Mouse (Mus musculus) cerebellum, adult 2 months (tissue): Measurements from ENCODE around the gene Mcf2l. TPM values are rescaled to one million over a fixed set of nuclear protein-coding genes. Genes with fewer than 3 reads are reported as not detected.

Experiments
- DNase-seq, 2 experiments: peaks; one replicate each; pipeline ENCODE4 v3.0.0; 2021
- H3K27ac ChIP-seq: fragments of 200-500 bp; 2 replicates; pipeline ENCODE4 v1.5.1; 2012; ENCODE audit warnings: low read length, control low read depth, inconsistent platforms; ENCODE audit not compliant: insufficient read depth
- H3K27me3 ChIP-seq: fragments of 200-500 bp; 2 replicates; pipeline ENCODE4 v1.6.1; 2012; ENCODE audit warnings: inconsistent platforms, mild to moderate bottlenecking, low read length, moderate library complexity; ENCODE audit not compliant: control insufficient read depth, insufficient read depth
- H3K4me1 ChIP-seq: fragments of 200-500 bp; 2 replicates; pipeline ENCODE4 v1.6.1; 2011; ENCODE audit warnings: low read length; ENCODE audit not compliant: control insufficient read depth, insufficient read depth
- H3K4me3 ChIP-seq: fragments of 200-500 bp; replicated peaks from 2 replicates; pipeline ENCODE3; 2011; ENCODE audit warnings: mild to moderate bottlenecking, low read depth, low read length, control low read depth; ENCODE audit not compliant: insufficient read depth
- CTCF ChIP-seq: fragments of 200-500 bp; IDR thresholded peaks from 2 replicates; pipeline ENCODE4 v1.5.1; 2011; ENCODE audit warnings: low read depth, mild to moderate bottlenecking, control low read depth, low read length, moderate library complexity, borderline replicate concordance; ENCODE audit not compliant: insufficient read depth
- POLR2A ChIP-seq: fragments of 200-500 bp; IDR thresholded peaks from 2 replicates; pipeline ENCODE4 v1.6.1; 2011; ENCODE audit warnings: low read length, control low read depth, borderline replicate concordance; ENCODE audit not compliant: insufficient read depth
- WGBS: fragments of 180-500 bp; shearing (Covaris S2); methylation state at CpG from one replicate; pipeline ENCODE4 v1.1.7; 2018; 5-methylcytosine and 5-hydroxymethylcytosine counted together
- polyA plus RNA-seq: library from polyadenylated mRNA; depleted of rRNA; stranded (reverse); fragments of >200 nt; gene quantifications from 2 replicates; pipeline ENCODE4 v1.2.3, GENCODE M21; 2012; rRNA removed

Gene Mcf2l
- 150 and 158 TPM in 2 replicates for polyA plus RNA-seq

DNA sequence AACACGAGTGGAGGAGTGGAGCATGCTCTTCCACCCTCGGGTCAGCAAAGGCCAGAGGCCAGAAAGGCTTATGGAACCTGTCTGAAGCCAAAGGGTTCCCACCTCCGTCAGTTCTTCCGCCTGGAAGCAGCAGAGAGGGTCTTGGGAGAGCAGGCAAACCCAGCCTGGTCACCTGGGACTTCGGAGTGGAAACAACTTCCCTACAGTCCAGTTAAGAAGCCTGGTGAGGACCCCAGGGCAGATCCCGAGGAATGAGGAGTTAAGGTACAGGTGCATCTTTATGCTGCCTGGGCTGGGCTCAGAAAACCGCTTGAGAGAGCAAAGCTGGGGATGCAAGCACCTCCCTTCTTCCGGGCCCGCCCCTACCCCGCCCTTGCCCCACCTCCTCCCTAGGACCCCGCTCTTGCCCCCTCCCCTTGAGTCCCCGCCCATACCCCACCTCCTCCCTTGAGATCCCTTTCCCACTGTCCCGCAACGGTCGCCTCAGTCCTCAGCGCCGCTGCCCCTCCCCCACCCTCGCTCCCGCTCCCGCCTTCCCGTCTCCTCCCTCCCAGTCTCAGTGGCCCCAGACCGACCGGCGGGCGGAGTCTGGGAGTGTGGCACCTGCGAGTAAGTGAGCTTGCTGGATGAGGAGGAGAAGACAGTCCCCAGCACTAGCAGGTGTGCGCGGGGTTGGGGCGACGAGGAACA lies at the start of gene Mcf2l:
TSS of gene Mcf2l (plus strand) at position 450 of the 690 bp plus-strand sequence.
- peak within 1 kb of the TSS; percentile 94 for H3K27ac ChIP-seq
- under 1% methylated on average over 29 of the region's 30 CpGs for WGBS
- DNase-seq, result peak; percentile 80 to 82
- H3K4me3 ChIP-seq, result peak within 1 kb of the TSS; percentile 85
- no peaks in the 10 kb centered on the region for H3K27me3 ChIP-seq
- peaks cover 31% of the 10 kb centered on the region for H3K4me1 ChIP-seq
- TF ChIP-seq POLR2A (peak; percentile 19; the same call in 1 of the 2 replicates), CTCF (no peak)

DNA sequence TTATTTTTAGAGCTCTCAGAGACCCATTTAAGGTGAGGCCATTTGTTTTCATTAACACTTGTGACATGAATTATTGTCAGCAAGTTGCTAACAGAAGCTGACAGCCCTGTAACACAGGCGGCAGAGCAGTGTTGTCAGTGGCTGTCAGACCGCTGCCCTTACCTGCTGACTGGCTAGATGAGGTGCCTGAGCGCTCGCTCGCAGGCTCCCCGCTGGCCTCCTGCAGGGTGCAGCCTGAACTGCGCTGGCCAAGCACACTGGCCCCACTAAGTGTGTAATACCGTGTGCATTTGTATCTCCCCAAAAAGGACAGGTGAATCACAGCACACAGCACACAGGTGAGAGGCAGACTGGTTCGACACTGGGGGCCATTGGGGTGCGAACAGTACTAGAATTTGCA lies 49.0 kb upstream of the Mcf2l start:
- H3K27ac ChIP-seq, result no peak overlapping the region
- TF ChIP-seq POLR2A (no peak), CTCF (no peak)
- no peaks in the 10 kb centered on the region for H3K4me1 ChIP-seq
- WGBS, result 51% methylated on average over 10 of the region's 10 CpGs
- H3K27me3 ChIP-seq, result no peaks in the 10 kb centered on the region
- no peak overlapping the region for H3K4me3 ChIP-seq
- DNase-seq, result no peak

DNA sequence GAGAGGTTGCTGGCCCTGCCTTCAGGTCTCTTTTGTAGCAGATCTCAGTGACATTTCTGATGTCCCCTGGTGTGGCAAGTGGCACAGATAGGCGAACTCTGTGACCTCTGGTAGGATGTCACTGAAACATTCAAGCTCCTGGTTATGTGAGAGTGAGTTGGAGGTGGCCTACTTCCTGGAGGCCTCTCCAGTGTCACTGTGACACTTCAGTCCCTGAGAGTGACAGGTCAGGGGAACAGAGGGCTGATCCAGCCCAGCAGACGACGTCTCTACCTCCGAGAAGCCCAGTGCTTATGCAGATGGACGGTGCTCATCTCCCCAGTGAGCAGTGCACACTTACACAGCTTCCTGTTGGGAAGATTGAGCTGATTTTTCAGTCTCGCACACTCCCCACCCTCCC lies 48.4 kb upstream of the Mcf2l start:
- no peak for TF ChIP-seq POLR2A
- TF ChIP-seq CTCF, result no peak
- no peak overlapping the region for H3K4me3 ChIP-seq
- no peaks in the 10 kb centered on the region for H3K27me3 ChIP-seq
- WGBS, result 54% methylated on average over 6 of the region's 6 CpGs
- H3K4me1 ChIP-seq, result no peaks in the 10 kb centered on the region
- no peak overlapping the region for H3K27ac ChIP-seq
- no peak for DNase-seq

DNA sequence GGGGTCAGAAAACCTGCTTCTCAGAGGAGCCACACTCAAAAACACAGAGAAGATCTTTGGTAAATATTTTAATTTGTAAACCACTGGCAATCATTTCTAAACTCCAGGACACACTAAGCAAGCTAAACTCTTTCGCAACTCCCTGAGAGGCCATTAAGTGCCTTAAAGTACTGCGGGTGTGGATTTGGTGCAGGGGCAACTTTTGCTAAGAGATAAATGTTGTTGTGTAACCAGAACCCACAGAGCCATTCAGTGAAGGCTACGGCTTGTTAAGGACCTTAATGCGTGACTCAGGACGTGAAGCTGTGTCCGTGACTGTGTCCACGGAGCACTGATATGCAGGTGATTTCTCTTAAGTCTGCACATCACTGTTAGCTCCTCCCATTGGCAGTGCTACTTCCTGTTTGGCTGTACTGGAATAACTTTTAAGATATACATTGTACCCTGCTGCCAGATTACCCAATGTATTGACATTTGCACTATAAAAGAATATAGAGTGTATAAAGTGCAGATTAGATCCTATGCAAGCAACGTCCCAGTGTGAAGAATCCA lies 47.8 kb upstream of the Mcf2l start:
- no peaks in the 10 kb centered on the region for H3K4me1 ChIP-seq
- H3K4me3 ChIP-seq, result no peak overlapping the region
- 69% methylated on average over 8 of the region's 8 CpGs for WGBS
- no peak for DNase-seq
- TF ChIP-seq POLR2A, result no peak
- TF ChIP-seq CTCF, result no peak
- H3K27me3 ChIP-seq, result no peaks in the 10 kb centered on the region
- H3K27ac ChIP-seq, result no peak overlapping the region

DNA sequence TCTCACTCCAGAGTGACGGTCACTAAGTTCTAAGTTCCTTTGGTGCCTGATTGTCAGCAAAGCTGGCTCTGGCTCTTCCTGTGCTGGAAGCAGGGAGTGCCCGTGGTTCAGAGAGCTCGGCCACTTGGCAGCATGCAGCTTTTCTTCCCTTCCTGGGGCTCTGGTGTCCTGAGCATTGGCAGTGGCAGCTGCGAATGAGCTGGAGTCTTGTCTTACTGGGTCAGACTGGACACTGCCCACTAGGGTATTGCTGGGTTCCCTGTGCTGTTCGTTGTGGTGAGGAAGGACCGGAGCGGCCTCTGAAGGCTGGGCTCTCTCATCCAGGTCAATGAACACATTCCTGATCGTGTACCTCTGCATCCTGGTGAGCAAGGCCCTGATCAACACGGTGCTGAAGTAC lies 46.5 kb upstream of the Mcf2l start:
- 68% methylated on average over 9 of the region's 9 CpGs for WGBS
- no peaks in the 10 kb centered on the region for H3K4me1 ChIP-seq
- H3K4me3 ChIP-seq, result no peak overlapping the region
- no peaks in the 10 kb centered on the region for H3K27me3 ChIP-seq
- TF ChIP-seq POLR2A (no peak), CTCF (no peak)
- H3K27ac ChIP-seq, result no peak overlapping the region
- DNase-seq, result no peak

DNA sequence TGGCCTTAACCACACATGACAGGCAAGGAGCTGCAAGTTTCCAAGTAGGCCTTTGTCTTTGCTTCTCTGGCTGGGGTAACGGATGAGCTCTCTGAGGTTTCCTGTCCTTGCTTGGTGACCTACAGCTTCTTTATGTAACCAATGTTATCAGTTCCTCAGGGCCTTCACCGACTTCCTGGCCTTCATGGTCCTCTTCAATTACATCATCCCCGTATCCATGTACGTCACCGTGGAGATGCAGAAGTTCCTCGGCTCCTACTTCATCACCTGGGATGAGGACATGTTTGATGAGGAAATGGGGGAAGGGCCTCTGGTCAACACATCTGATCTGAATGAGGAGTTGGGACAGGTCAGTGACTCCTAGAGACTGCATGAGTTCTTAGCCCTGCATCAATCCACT lies 45.3 kb upstream of the Mcf2l start:
- H3K4me1 ChIP-seq, result no peaks in the 10 kb centered on the region
- WGBS, result 87% methylated on average over 6 of the region's 6 CpGs
- no peak overlapping the region for H3K27ac ChIP-seq
- DNase-seq, result no peak
- TF ChIP-seq POLR2A (no peak), CTCF (no peak)
- H3K4me3 ChIP-seq, result no peak overlapping the region
- no peaks in the 10 kb centered on the region for H3K27me3 ChIP-seq

DNA sequence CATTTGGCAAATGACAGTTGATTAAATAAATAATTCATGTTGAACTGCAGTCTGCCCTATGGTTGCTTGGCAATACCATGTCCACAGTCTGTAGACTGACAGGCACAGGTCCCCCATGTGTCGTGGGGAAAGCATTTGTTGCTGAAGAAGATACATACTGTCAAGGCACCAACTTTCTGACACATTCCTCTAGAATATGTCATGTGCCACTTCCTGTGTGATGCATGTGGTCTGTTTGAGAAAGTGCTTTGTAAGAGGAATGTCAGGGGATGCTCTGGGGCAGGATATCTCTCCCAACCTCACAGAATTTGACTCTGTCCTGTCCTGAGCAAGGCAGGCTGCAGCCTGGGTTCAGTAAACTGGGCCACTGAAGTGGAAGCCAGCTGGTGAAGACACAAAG lies 44.2 kb upstream of the Mcf2l start:
- 43% methylated on average over 1 of the region's 1 CpGs for WGBS
- Histone ChIP-seq H3K4me1 (no peaks in the 10 kb centered on the region), H3K27me3 (no peaks in the 10 kb centered on the region), H3K4me3 (no peak overlapping the region), H3K27ac (no peak overlapping the region)
- no peak for DNase-seq
- TF ChIP-seq CTCF (no peak), POLR2A (no peak)
